In genomic region chr2:72095002-72095401, GRCm38 (mm10) we compare ENCODE assay signal across 16 mouse cellular contexts.
DNase-seq lines count a peak whose midpoint lies in the region; ATAC-seq and TF ChIP-seq lines count a peak whose summit lies in the region.
"Had no signal": no experiment of that assay in that cellular context is flagged by ENCODE, and none has a peak within 500 bp of the region (broad histone marks: within the 10 kb centered on the region; RNA-seq: fewer than 3 reads in every experiment).

No protein-coding gene starts in this region.

- H3K4me1 ChIP-seq in kidney, embryonic 15.5 days: peaks cover 40% of the 10 kb centered on the region
- peaks cover 38% of the 10 kb centered on the region for H3K4me1 ChIP-seq in neural tube, embryonic 13.5 days (replicated peaks)
- H3K4me1 ChIP-seq in neural tube, embryonic 15.5 days: peaks cover 32% of the 10 kb centered on the region
- H3K4me1 ChIP-seq: liver, embryonic 12.5 days had no signal

- H3K27ac ChIP-seq in gastrocnemius, adult 2 months: peak overlapping the region; percentile 38; the same call in 1 of the 2 replicates
- H3K27ac ChIP-seq in kidney, embryonic 15.5 days: peak overlapping the region; percentile 72
- H3K27ac ChIP-seq in neural tube, embryonic 13.5 days (replicated peaks): peak overlapping the region; percentile 88
- no peak overlapping the region for H3K27ac ChIP-seq in neural tube, embryonic 15.5 days (replicated peaks)
- H3K27ac ChIP-seq: liver, embryonic 12.5 days had no signal

- WGBS in kidney, embryonic 15.5 days: 35% methylated on average over 6 of the region's 6 CpGs
- WGBS in neural tube, embryonic 13.5 days: 54% methylated on average over 6 of the region's 6 CpGs
- WGBS in neural tube, embryonic 15.5 days: 63% methylated on average over 6 of the region's 6 CpGs

- no peak overlapping the region for H3K4me3 ChIP-seq in gastrocnemius, adult 2 months
- no peak overlapping the region for H3K4me3 ChIP-seq in kidney, embryonic 15.5 days (replicated peaks)
- no peak overlapping the region for H3K4me3 ChIP-seq in neural tube, embryonic 13.5 days
- H3K4me3 ChIP-seq in neural tube, embryonic 15.5 days (replicated peaks): no peak overlapping the region
- H3K4me3 ChIP-seq: erythroblast, embryonic 14.5 days; liver, embryonic 12.5 days had no signal

- no peak overlapping the region for H3K9ac ChIP-seq in kidney, embryonic 15.5 days
- H3K9ac ChIP-seq in neural tube, embryonic 13.5 days: no peak overlapping the region
- no peak overlapping the region for H3K9ac ChIP-seq in neural tube, embryonic 15.5 days (replicated peaks)
- H3K9ac ChIP-seq: liver, embryonic 12.5 days had no signal

- H3K9me3 ChIP-seq in kidney, embryonic 15.5 days (replicated peaks): no peaks in the 10 kb centered on the region
- H3K9me3 ChIP-seq in neural tube, embryonic 13.5 days: no peaks in the 10 kb centered on the region
- H3K9me3 ChIP-seq in neural tube, embryonic 15.5 days (replicated peaks): no peaks in the 10 kb centered on the region
- H3K9me3 ChIP-seq: liver, embryonic 12.5 days had no signal

- intact Hi-C loops in gastrocnemius, adult 2 months (cut with DNase I): no loop called here
- intact Hi-C loops in gastrocnemius, postnatal 36 days (cut with DNase I): loop anchor here (5.0 kb wide), 1 partner anchor 52 kb away; no protein-coding TSS in a partner anchor

- no peaks in the 10 kb centered on the region for H3K27me3 ChIP-seq in kidney, embryonic 15.5 days
- H3K27me3 ChIP-seq in neural tube, embryonic 13.5 days: no peaks in the 10 kb centered on the region
- no peaks in the 10 kb centered on the region for H3K27me3 ChIP-seq in neural tube, embryonic 15.5 days (replicated peaks)
- H3K27me3 ChIP-seq: liver, embryonic 12.5 days had no signal

- ATAC-seq in kidney, embryonic 15.5 days (replicated peaks; ENCODE audit: low FRiP score): no peak
- no peak for ATAC-seq in neural tube, embryonic 13.5 days (ENCODE audit: low read depth)
- no peak for ATAC-seq in neural tube, embryonic 15.5 days (ENCODE audit: low FRiP score)
- ATAC-seq: forebrain, embryonic 14.5 days; liver, embryonic 12.5 days; midbrain, embryonic 16.5 days had no signal

- no peak for TF ChIP-seq CTCF in gastrocnemius, adult 2 months (IDR thresholded peaks at IDR 0.05)

- H3K4me2 ChIP-seq in kidney, embryonic 15.5 days: 0 out of 2 replicates have a peak overlapping the region, but pooled peaks have one; percentile 12
- peak overlapping the region; percentile 49 for H3K4me2 ChIP-seq in neural tube, embryonic 13.5 days
- H3K4me2 ChIP-seq in neural tube, embryonic 15.5 days: no peak overlapping the region
- H3K4me2 ChIP-seq: liver, embryonic 12.5 days had no signal

- no peak for DNase-seq in gastrocnemius, adult 2 months
- DNase-seq in gastrocnemius, postnatal 36 days: no peak
- DNase-seq in kidney, adult 9 months: no peak
- no peak for DNase-seq in testis, postnatal 10 days (ENCODE audit: low spot score)
- DNase-seq: cerebellum, adult 11 months; kidney, adult 18-20 months; lung, postnatal 14 days; right cerebral cortex, postnatal 25 days; thymus, postnatal 4 days had no signal

- no peaks in the 10 kb centered on the region for H3K36me3 ChIP-seq in kidney, embryonic 15.5 days
- H3K36me3 ChIP-seq in neural tube, embryonic 13.5 days: no peaks in the 10 kb centered on the region
- no peaks in the 10 kb centered on the region for H3K36me3 ChIP-seq in neural tube, embryonic 15.5 days
- H3K36me3 ChIP-seq: liver, embryonic 12.5 days had no signal
